Mouse (Mus musculus): ENCODE measurements around the gene Tbc1d14. TPM values are rescaled to one million over a fixed set of nuclear protein-coding genes. Genes with fewer than 3 reads are reported as not detected.

The Tbc1d14 gene
- polyA plus RNA-seq, 1 experiment: 0.47 TPM

DNA sequence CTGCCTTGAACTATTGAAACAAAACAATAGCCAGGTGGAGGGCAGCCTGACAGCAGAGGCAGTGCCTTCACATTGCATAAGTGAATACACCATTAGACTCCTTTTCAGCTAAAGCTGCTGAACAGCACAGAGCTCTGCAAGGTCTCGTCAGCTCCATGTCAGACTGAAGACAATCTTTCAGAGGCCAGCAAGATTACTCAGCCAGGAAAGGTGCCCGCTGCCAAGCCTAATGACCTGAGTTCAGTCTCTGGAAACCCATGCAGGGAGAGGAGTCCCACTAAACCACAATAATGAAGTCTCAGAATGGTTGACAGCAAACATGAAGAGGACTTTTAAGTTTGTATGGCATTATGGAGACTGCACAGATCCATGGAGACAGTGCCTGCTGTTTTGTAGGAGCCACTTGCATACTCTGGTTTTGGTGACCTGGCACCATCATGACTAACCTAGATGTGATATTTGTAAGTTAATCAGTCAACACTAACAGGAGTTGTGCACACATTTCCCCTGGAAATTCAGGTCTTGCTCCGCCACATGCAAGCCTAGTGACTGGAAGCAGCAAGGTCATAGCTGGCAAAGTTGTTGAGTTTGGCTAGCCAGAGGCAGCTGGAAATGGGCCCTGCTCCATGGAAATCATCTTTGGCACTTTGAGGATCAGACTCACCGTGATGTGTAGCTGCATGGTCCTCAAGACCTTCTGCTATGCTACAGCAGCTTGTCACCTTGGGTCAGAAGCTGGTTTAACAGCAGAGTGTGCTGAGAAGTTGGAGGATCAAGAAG lies 120.0 kb downstream of the Tbc1d14 start:
- Histone ChIP-seq H3K4me3 (replicated peaks) (no peak overlapping the region), H3K27me3 (ENCODE audit: control insufficient read depth) (no peaks in the 10 kb centered on the region), H3K9me3 (ENCODE audit: control insufficient read depth, low read length) (no peaks in the 10 kb centered on the region), H3K4me1 (ENCODE audit: control insufficient read depth) (peaks cover 2% of the 10 kb centered on the region), H3K36me3 (ENCODE audit: control insufficient read depth) (peaks cover 92% of the 10 kb centered on the region)
- no peak for TF ChIP-seq TAL1 (IDR thresholded peaks at IDR 0.05; ENCODE audit: low read length)

DNA sequence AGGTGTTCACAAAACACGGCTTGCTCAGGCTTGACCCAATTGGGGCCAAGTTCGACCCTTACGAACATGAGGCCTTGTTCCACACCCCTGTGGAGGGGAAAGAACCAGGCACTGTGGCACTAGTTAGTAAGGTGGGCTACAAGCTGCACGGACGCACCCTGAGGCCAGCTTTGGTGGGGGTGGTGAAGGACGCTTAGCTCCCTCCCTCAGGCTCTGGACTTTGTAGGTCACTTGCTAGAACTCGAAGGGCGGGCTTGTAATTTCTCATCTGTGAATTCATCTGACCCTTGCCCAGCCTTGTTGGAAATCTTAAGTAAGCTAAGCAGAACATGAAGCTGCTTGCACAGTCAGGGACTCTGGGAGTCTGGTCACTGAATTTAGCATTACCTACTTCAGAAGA lies 121.9 kb downstream of the Tbc1d14 start:
- no peak for TF ChIP-seq TAL1 (IDR thresholded peaks at IDR 0.05; ENCODE audit: low read length)
- no peak for TF ChIP-seq GATA1 (IDR thresholded peaks at IDR 0.05; ENCODE audit: low read length)
- no peaks in the 10 kb centered on the region for H3K9me3 ChIP-seq (ENCODE audit: control insufficient read depth, low read length)
- no peaks in the 10 kb centered on the region for H3K27me3 ChIP-seq (ENCODE audit: control insufficient read depth)
- H3K4me1 ChIP-seq (ENCODE audit: control insufficient read depth): peaks cover 12% of the 10 kb centered on the region
- no peak overlapping the region for H3K4me3 ChIP-seq (replicated peaks)
- H3K36me3 ChIP-seq (ENCODE audit: control insufficient read depth): peaks cover 92% of the 10 kb centered on the region

DNA sequence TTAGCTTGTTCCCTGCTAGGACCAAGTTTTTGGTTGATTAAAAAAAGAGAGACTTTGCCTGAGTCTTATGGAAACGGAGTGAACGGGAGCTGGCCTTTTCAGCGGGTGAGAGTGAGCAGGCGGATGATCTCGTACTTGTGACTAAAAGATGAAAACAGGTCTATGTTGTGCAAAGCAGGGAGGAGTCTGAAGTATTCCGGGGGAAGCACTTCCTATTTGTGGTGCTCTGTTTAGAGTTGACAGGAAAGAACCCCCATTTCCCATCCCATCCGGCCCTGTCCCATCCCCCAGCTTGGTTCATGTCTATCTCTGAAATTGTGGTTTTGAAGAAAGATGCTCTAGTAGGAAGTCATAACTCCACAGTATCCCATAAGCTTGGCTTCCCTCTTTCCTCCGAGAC lies 127.2 kb downstream of the Tbc1d14 start:
- Histone ChIP-seq H3K27me3 (ENCODE audit: control insufficient read depth) (no peaks in the 10 kb centered on the region), H3K9me3 (ENCODE audit: control insufficient read depth, low read length) (no peaks in the 10 kb centered on the region), H3K4me3 (replicated peaks) (peak overlapping the region; percentile 83), H3K4me1 (ENCODE audit: control insufficient read depth) (peaks cover 49% of the 10 kb centered on the region), H3K36me3 (ENCODE audit: control insufficient read depth) (peaks cover 43% of the 10 kb centered on the region)
- TF ChIP-seq GATA1 (IDR thresholded peaks at IDR 0.05; ENCODE audit: low read length): no peak
- no peak for TF ChIP-seq TAL1 (IDR thresholded peaks at IDR 0.05; ENCODE audit: low read length)

DNA sequence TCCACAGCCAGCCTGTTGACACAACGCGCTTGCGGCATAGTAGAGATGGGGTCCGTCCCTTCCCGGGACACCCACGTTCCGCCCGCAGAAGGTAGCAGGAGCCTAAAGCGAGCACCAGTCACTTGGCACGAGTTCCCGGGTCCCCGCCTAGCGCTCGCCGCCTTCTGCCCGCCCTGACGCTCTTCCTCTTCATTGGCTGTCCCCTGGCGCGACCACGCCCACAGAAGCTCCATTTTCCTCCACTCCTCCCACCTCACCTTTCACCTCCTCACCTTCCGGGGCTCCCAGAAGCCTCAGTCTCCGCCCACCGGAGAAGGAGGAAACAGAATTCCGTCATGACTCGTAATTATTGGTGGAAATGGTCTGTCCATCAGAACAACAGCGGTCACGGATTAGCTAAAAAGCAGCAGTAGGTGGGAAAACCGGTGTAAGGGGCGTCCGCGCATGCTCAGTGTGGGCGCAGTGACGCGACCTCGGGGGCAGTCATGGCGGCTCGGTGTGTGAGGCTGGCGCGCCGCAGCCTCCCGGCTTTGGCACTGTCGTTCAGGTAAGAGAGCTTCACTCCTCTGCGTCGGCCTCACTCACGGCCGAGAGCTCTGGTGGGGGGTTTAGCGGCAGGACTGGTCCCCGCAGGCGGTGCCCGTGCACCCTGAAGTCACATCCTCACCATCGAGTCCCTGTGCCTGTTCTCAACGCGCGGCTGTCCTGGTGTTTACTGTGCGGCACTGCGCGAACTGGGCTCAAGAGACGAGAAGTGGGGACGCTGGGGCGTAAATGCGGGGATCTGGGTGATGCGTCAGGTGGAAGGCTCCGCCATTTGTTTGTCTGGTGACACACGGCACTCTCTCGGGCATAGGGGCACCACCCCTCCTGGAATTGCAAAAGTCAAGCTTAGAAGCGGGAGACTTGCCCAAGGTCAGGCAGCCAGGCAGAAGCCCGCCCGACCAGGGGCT lies 128.1 kb downstream of the Tbc1d14 start, which contains the start of gene Grpel1:
Grpel1 (plus strand) TSS at position 290 of the 953 bp plus-strand sequence.
- no peak for TF ChIP-seq TAL1 (IDR thresholded peaks at IDR 0.05; ENCODE audit: low read length)
- TF ChIP-seq GATA1 (IDR thresholded peaks at IDR 0.05; ENCODE audit: low read length): no peak
- Histone ChIP-seq H3K9me3 (ENCODE audit: control insufficient read depth, low read length) (no peaks in the 10 kb centered on the region), H3K27me3 (ENCODE audit: control insufficient read depth) (peaks cover 5% of the 10 kb centered on the region; the same call in 1 of the 2 replicates), H3K4me3 (replicated peaks) (peak within 1 kb of the TSS; percentile 83), H3K36me3 (ENCODE audit: control insufficient read depth) (peaks cover 34% of the 10 kb centered on the region), H3K4me1 (ENCODE audit: control insufficient read depth) (peaks cover 49% of the 10 kb centered on the region)

DNA sequence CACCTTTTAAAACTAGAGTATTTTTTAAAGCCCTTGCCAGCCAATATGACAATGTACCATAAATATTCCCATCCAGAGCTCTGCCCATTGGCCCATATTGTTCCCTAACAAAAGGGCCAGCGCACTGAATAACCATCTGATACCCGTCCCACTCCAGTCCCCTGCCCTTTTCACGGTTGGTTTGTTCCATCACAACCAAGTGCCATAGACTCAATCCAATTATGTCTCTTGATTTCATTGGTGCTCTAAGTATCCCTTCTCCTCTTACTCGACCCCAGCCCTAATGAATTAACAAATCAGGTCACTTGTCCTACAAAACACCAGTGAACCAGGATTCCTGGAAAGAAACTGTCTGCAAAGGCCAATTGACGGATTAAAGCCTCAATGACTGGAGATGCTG lies 129.7 kb downstream of the Tbc1d14 start:
- H3K4me1 ChIP-seq (ENCODE audit: control insufficient read depth): peaks cover 49% of the 10 kb centered on the region
- TF ChIP-seq GATA1 (IDR thresholded peaks at IDR 0.05; ENCODE audit: low read length): no peak
- TF ChIP-seq TAL1 (IDR thresholded peaks at IDR 0.05; ENCODE audit: low read length): no peak
- no peak overlapping the region for H3K4me3 ChIP-seq (replicated peaks)

DNA sequence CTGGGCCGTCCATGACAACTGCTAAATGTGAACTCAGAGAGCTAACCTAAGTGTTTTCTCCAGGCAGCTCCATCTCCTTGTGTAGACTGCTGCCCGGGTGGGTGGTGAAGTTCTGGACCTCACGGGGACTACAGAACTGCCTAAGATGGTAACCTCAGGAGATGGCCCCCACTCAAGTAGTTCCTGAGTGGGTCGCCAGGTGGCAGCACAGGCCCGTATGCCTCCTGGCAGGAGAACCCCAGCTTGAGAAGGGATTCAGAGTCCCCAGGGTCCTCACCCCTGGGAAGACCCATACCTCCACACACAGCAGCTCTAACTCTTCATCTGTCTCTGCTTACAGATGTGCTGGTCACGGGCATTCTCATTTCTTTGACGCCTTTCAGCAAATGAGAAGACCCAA lies 130.3 kb downstream of the Tbc1d14 start:
- Histone ChIP-seq H3K9me3 (ENCODE audit: control insufficient read depth, low read length) (no peaks in the 10 kb centered on the region), H3K36me3 (ENCODE audit: control insufficient read depth) (peaks cover 12% of the 10 kb centered on the region), H3K4me1 (ENCODE audit: control insufficient read depth) (peaks cover 47% of the 10 kb centered on the region), H3K4me3 (replicated peaks) (no peak overlapping the region), H3K27me3 (ENCODE audit: control insufficient read depth) (peaks cover 5% of the 10 kb centered on the region; the same call in 1 of the 2 replicates)
- TF ChIP-seq TAL1 (IDR thresholded peaks at IDR 0.05; ENCODE audit: low read length) (no peak), GATA1 (IDR thresholded peaks at IDR 0.05; ENCODE audit: low read length) (no peak)

More for the DNA sequence above, 129.7 kb downstream of the Tbc1d14 start:
- H3K36me3 ChIP-seq (ENCODE audit: control insufficient read depth): peaks cover 18% of the 10 kb centered on the region
- H3K9me3 ChIP-seq (ENCODE audit: control insufficient read depth, low read length): no peaks in the 10 kb centered on the region
- peaks cover 5% of the 10 kb centered on the region; the same call in 1 of the 2 replicates for H3K27me3 ChIP-seq (ENCODE audit: control insufficient read depth)

DNA sequence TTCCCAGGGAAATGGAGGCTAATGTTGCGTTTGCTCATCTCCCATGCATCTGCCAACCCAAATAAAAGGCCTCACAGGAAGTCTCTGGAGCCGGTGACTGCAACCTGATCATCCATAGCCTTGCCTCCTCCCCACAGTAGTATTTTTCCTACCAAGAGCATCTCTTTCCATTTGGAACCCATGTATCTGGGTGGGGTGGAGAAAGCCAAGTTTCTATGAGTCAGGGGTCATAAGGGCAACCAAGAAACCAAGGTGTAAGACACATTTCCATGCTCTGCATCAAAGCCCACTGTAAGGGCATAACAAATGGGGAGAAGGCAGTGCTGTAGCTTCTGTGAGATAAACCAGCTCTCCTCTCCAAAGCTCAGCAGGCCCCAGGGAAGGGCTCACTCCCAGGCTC lies 131.8 kb downstream of the Tbc1d14 start:
- Histone ChIP-seq H3K4me3 (replicated peaks) (no peak overlapping the region), H3K36me3 (ENCODE audit: control insufficient read depth) (no peaks in the 10 kb centered on the region), H3K27me3 (ENCODE audit: control insufficient read depth) (peaks cover 9% of the 10 kb centered on the region; the same call in 1 of the 2 replicates), H3K4me1 (ENCODE audit: control insufficient read depth) (peaks cover 37% of the 10 kb centered on the region), H3K9me3 (ENCODE audit: control insufficient read depth, low read length) (no peaks in the 10 kb centered on the region)
- TF ChIP-seq TAL1 (IDR thresholded peaks at IDR 0.05; ENCODE audit: low read length) (no peak), GATA1 (IDR thresholded peaks at IDR 0.05; ENCODE audit: low read length) (no peak)

DNA sequence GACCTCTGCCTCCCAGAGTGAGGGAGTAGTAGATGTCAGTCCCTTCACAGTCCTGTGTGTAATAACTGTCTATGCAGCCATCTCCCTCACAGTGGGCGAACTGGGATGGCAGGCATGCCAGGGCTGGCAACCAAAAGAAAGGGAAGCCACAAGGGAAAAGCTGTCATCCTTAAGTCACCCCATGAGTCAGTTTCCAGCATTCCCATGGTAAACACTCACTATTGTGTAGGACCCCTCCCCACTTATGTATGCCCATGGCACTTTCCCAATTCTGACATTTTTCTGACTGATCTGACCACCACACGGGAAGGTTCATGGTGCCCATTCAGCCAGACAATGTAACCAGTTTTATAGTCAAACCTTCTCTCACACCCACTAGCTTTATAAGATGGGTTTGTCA lies 132.4 kb downstream of the Tbc1d14 start:
- peaks cover 32% of the 10 kb centered on the region for H3K4me1 ChIP-seq (ENCODE audit: control insufficient read depth)
- no peak for TF ChIP-seq GATA1 (IDR thresholded peaks at IDR 0.05; ENCODE audit: low read length)
- H3K36me3 ChIP-seq (ENCODE audit: control insufficient read depth): no peaks in the 10 kb centered on the region
- H3K27me3 ChIP-seq (ENCODE audit: control insufficient read depth): peaks cover 9% of the 10 kb centered on the region
- no peaks in the 10 kb centered on the region for H3K9me3 ChIP-seq (ENCODE audit: control insufficient read depth, low read length)
- no peak overlapping the region for H3K4me3 ChIP-seq (replicated peaks)

DNA sequence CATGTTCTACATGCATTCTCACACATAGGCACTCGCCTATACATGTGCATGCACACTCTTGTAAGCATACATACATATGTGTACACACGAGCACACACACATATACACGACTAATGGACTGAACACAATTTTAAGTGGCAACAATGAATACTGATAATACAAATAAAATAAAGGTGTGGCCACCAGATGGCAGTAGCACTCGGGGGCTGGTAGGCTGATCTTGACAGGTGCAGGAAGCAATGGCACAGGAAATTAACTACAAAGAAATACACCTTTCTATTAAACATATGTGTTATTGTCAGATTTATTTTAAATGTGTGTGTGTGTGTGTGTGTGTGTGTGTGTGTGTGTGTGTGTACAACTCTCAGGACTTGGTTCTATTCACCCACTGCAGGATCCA lies 134.2 kb downstream of the Tbc1d14 start:
- Histone ChIP-seq H3K4me3 (replicated peaks) (no peak overlapping the region), H3K9me3 (ENCODE audit: control insufficient read depth, low read length) (no peaks in the 10 kb centered on the region), H3K27me3 (ENCODE audit: control insufficient read depth) (peaks cover 9% of the 10 kb centered on the region), H3K4me1 (ENCODE audit: control insufficient read depth) (peaks cover 19% of the 10 kb centered on the region), H3K36me3 (ENCODE audit: control insufficient read depth) (no peaks in the 10 kb centered on the region)
- TF ChIP-seq GATA1 (IDR thresholded peaks at IDR 0.05; ENCODE audit: low read length) (no peak), TAL1 (IDR thresholded peaks at IDR 0.05; ENCODE audit: low read length) (no peak)

All from erythroblast, embryonic 14.5 days (primary cell).